Mouse (Mus musculus) liver, embryonic 14.5 days (tissue): ENCODE measurements at regions not wholly inside any gene's neighbourhood (a gene's known extent, or its start where the extent isn't known, plus 50 kb on each side); places are given as distances from the start of the nearest gene placed in this dataset.

Experiments used
- CTCF ChIP-seq: IDR thresholded peaks from 2 replicates; pipeline ENCODE4 v1.5.1; 2016; ENCODE audit warnings: antibody characterized with exemption, low read depth, control low read depth
- EP300 ChIP-seq: IDR thresholded peaks from 2 replicates; pipeline ENCODE4 v1.6.1; 2016; ENCODE audit warnings: antibody characterized with exemption, low read depth

- TF ChIP-seq CTCF (no peak), EP300 (no peak)
Measured at GRCm38 (mm10) chr13:83074219-83074965, 429.4 kb upstream of the Mef2c start.
